Mouse (Mus musculus) limb, embryonic 14.5 days (tissue): Measurements from ENCODE around the gene Rnasek. TPM values are rescaled to one million over a fixed set of nuclear protein-coding genes. Genes with fewer than 3 reads are reported as not detected.

Experiments
- ATAC-seq: fragments of 200-750 bp; cut with Nextera tagmentation; 2 replicates; pipeline ENCODE4 v1.8.0; 2017; ENCODE audit warnings: low read depth, moderate number of reproducible peaks, moderate TSS enrichment; ENCODE audit not compliant: low FRiP score
- DNase-seq: peaks from one replicate; pipeline ENCODE4 v3.0.0-alpha.2; 2015; ENCODE audit warnings: low spot score
- H3K27ac ChIP-seq: fragments of 300-500 bp; sonication (generic); replicated peaks from 2 replicates; pipeline ENCODE4 v1.5.1; 2014; ENCODE audit warnings: low read depth, mild to moderate bottlenecking, low read length, moderate library complexity, mixed read lengths
- H3K27me3 ChIP-seq: fragments of 300-500 bp; sonication (generic); 2 replicates; pipeline ENCODE4 v1.6.1; 2014; ENCODE audit warnings: low read length, mixed read lengths; ENCODE audit not compliant: control insufficient read depth, insufficient read depth
- H3K36me3 ChIP-seq: fragments of 300-500 bp; sonication (generic); 2 replicates; pipeline ENCODE4 v1.6.1; 2014; ENCODE audit warnings: mild to moderate bottlenecking, low read length, moderate library complexity, mixed read lengths; ENCODE audit not compliant: control insufficient read depth, insufficient read depth
- H3K4me1 ChIP-seq: fragments of 300-500 bp; sonication (generic); 2 replicates; pipeline ENCODE4 v1.6.1; 2014; ENCODE audit warnings: antibody characterized with exemption, low read length, mixed read lengths; ENCODE audit not compliant: control insufficient read depth, insufficient read depth
- H3K4me2 ChIP-seq: fragments of 300-500 bp; sonication (generic); replicated peaks from 2 replicates; pipeline ENCODE4 v1.6.1; 2014; ENCODE audit warnings: low read depth, mild to moderate bottlenecking, low read length, moderate library complexity; ENCODE audit not compliant: severe bottlenecking
- H3K4me3 ChIP-seq: fragments of 300-500 bp; sonication (generic); replicated peaks from 2 replicates; pipeline ENCODE4 v1.5.1; 2014; ENCODE audit warnings: low read length
- H3K9ac ChIP-seq: fragments of 300-500 bp; sonication (generic); 2 replicates; pipeline ENCODE4 v1.6.1; 2014; ENCODE audit warnings: mild to moderate bottlenecking, low read depth, low read length, moderate library complexity; ENCODE audit not compliant: severe bottlenecking
- H3K9me3 ChIP-seq: fragments of 300-500 bp; sonication (generic); 2 replicates; pipeline ENCODE4 v1.6.1; 2016; ENCODE audit warnings: low read length; ENCODE audit not compliant: control insufficient read depth
- POLR2A ChIP-seq: fragments of 200-500 bp; IDR thresholded peaks from 2 replicates; pipeline ENCODE4 v1.8.0; 2012; ENCODE audit warnings: inconsistent platforms, mild to moderate bottlenecking, moderate library complexity, borderline replicate concordance; ENCODE audit not compliant: insufficient read depth, insufficient read length; ENCODE audit errors: extremely low read depth
- WGBS: fragments of 180-500 bp; shearing (Covaris S2); extraction: QIAGEN DNeasy Blood & Tissue Kit; methylation state at CpG from one replicate; pipeline ENCODE4 v1.1.7; 2014; 5-methylcytosine and 5-hydroxymethylcytosine counted together
- polyA plus RNA-seq, 2 experiments: library from polyadenylated mRNA; depleted of rRNA in 1 of 2; stranded (reverse) in 1 of 2; unstranded in 1 of 2; fragments of >200 nt; fragmentation: Nextera tagmentation in 1 of 2; extraction: Ambion mirVana in 1 of 2; gene quantifications; 2 replicates each; pipeline versions ENCODE4 v1.2.1 to v1.2.3; 2012 to 2014

Rnasek gene
- polyA plus RNA-seq, 2 experiments, result 54.0 to 171 TPM

GRCm38 (mm10) chr11:70216103-70216502, 23.5 kb downstream of the Rnasek start:
- Histone ChIP-seq H3K4me1 (peaks cover 24% of the 10 kb centered on the region), H3K27ac (no peak overlapping the region), H3K9me3 (no peaks in the 10 kb centered on the region), H3K27me3 (peaks cover 39% of the 10 kb centered on the region), H3K36me3 (peaks cover 6% of the 10 kb centered on the region), H3K9ac (no peak overlapping the region), H3K4me3 (no peak overlapping the region), H3K4me2 (no peak overlapping the region)
- DNase-seq (no peak), ATAC-seq (no peak)
- no peak for TF ChIP-seq POLR2A
- WGBS, result 70% methylated on average over 3 of the region's 3 CpGs

- Histone ChIP-seq H3K4me3 (peak overlapping the region; percentile 33; the same call in 1 of the 2 replicates), H3K9ac (no peak overlapping the region), H3K4me1 (peaks cover 21% of the 10 kb centered on the region), H3K4me2 (peak overlapping the region; percentile 56; the same call in 1 of the 2 replicates), H3K27ac (no peak overlapping the region), H3K36me3 (peaks cover 6% of the 10 kb centered on the region), H3K9me3 (no peaks in the 10 kb centered on the region), H3K27me3 (peaks cover 39% of the 10 kb centered on the region)
- ATAC-seq (no peak), DNase-seq (no peak)
- 15% methylated on average over 22 of the region's 22 CpGs for WGBS
- no peak for TF ChIP-seq POLR2A
Observed at GRCm38 (mm10) chr11:70215301-70215700, 24.3 kb downstream of the Rnasek start.

GRCm38 (mm10) chr11:70214856-70215209, 24.8 kb downstream of the Rnasek start:
- peak overlapping the region; percentile 33 for H3K4me3 ChIP-seq
- no peak overlapping the region for H3K9ac ChIP-seq
- peaks cover 16% of the 10 kb centered on the region for H3K4me1 ChIP-seq
- WGBS, result 6% methylated on average over 13 of the region's 18 CpGs
- DNase-seq (no peak), ATAC-seq (0 out of 2 replicates have a peak, but pooled peaks have one; percentile 25)
- H3K27ac ChIP-seq, result no peak overlapping the region
- H3K9me3 ChIP-seq, result no peaks in the 10 kb centered on the region
- TF ChIP-seq POLR2A, result no peak
- H3K4me2 ChIP-seq, result peak overlapping the region; percentile 56
- peaks cover 6% of the 10 kb centered on the region for H3K36me3 ChIP-seq
- H3K27me3 ChIP-seq, result peaks cover 39% of the 10 kb centered on the region

GRCm38 (mm10) chr11:70214191-70214855, 25.3 kb downstream of the Rnasek start:
- Histone ChIP-seq H3K27ac (no peak overlapping the region), H3K4me2 (peak overlapping the region; percentile 56), H3K9me3 (no peaks in the 10 kb centered on the region), H3K4me1 (peaks cover 12% of the 10 kb centered on the region), H3K27me3 (peaks cover 39% of the 10 kb centered on the region), H3K4me3 (peak overlapping the region; percentile 33), H3K9ac (peak overlapping the region; percentile 48), H3K36me3 (peaks cover 6% of the 10 kb centered on the region)
- WGBS, result under 1% methylated on average over 40 of the region's 46 CpGs
- TF ChIP-seq POLR2A, result no peak
- ATAC-seq (no peak), DNase-seq (no peak)

- ATAC-seq (no peak), DNase-seq (no peak)
- H3K36me3 ChIP-seq, result peaks cover 6% of the 10 kb centered on the region
- peaks cover 39% of the 10 kb centered on the region for H3K27me3 ChIP-seq
- WGBS, result 5% methylated on average over 23 of the region's 26 CpGs
- peak overlapping the region; percentile 56 for H3K4me2 ChIP-seq
- peak overlapping the region; percentile 33 for H3K4me3 ChIP-seq
- peaks cover 12% of the 10 kb centered on the region for H3K4me1 ChIP-seq
- TF ChIP-seq POLR2A, result no peak
- H3K9ac ChIP-seq, result peak overlapping the region; percentile 48
- no peaks in the 10 kb centered on the region for H3K9me3 ChIP-seq
- no peak overlapping the region for H3K27ac ChIP-seq
Observed at GRCm38 (mm10) chr11:70213736-70214135, 25.9 kb downstream of the Rnasek start.

- peak; percentile 75 for DNase-seq
- TF ChIP-seq POLR2A, result no peak
- H3K36me3 ChIP-seq, result peaks cover 6% of the 10 kb centered on the region
- ATAC-seq, result peak; percentile 35; the same call in 1 of the 2 replicates
- 10% methylated on average over 9 of the region's 9 CpGs for WGBS
- H3K9ac ChIP-seq, result no peak overlapping the region
- no peak overlapping the region for H3K27ac ChIP-seq
- no peaks in the 10 kb centered on the region for H3K9me3 ChIP-seq
- no peak overlapping the region for H3K4me3 ChIP-seq
- peaks cover 12% of the 10 kb centered on the region for H3K4me1 ChIP-seq
- H3K27me3 ChIP-seq, result peaks cover 39% of the 10 kb centered on the region
- no peak overlapping the region for H3K4me2 ChIP-seq
Observed at GRCm38 (mm10) chr11:70212896-70213295, 26.7 kb downstream of the Rnasek start.
